Mouse (Mus musculus) intestine, embryonic 15.5 days (tissue): ENCODE measurements at regions not wholly inside any gene's neighbourhood (a gene's known extent, or its start where the extent isn't known, plus 50 kb on each side); places are given as distances from the start of the nearest gene placed in this dataset.

Experiments used
- ATAC-seq: fragments of 200-750 bp; cut with Nextera tagmentation; 2 replicates; pipeline ENCODE4 v1.8.0; 2017; ENCODE audit warnings: moderate TSS enrichment, moderate library complexity
- H3K27ac ChIP-seq: fragments of 300-500 bp; sonication (generic); 2 replicates; pipeline ENCODE4 v1.5.1; 2015; ENCODE audit warnings: mild to moderate bottlenecking, inconsistent platforms
- H3K27me3 ChIP-seq: fragments of 300-500 bp; sonication (generic); replicated peaks from 2 replicates; pipeline ENCODE4 v1.6.1; 2015; ENCODE audit warnings: inconsistent platforms
- H3K36me3 ChIP-seq: fragments of 300-500 bp; sonication (generic); 2 replicates; pipeline ENCODE4 v1.6.1; 2015; ENCODE audit warnings: inconsistent platforms
- H3K4me1 ChIP-seq: fragments of 300-500 bp; sonication (generic); replicated peaks from 2 replicates; pipeline ENCODE4 v1.6.1; 2015; ENCODE audit warnings: inconsistent platforms
- H3K4me2 ChIP-seq: fragments of 300-500 bp; sonication (generic); replicated peaks from 2 replicates; pipeline ENCODE4 v1.6.1; 2015; ENCODE audit warnings: mild to moderate bottlenecking, inconsistent platforms
- H3K4me3 ChIP-seq: fragments of 300-500 bp; sonication (generic); replicated peaks from 2 replicates; pipeline ENCODE4 v1.5.1; 2015; ENCODE audit warnings: inconsistent platforms
- H3K9ac ChIP-seq: fragments of 300-500 bp; sonication (generic); 2 replicates; pipeline ENCODE4 v1.6.1; 2015; ENCODE audit warnings: inconsistent platforms
- H3K9me3 ChIP-seq: fragments of 300-500 bp; sonication (generic); 2 replicates; pipeline ENCODE4 v1.6.1; 2016; ENCODE audit warnings: inconsistent platforms
- WGBS: fragments of 180-500 bp; shearing (Covaris S2); methylation state at CpG from one replicate; pipeline ENCODE4 v1.1.7; 2015; 5-methylcytosine and 5-hydroxymethylcytosine counted together

DNA sequence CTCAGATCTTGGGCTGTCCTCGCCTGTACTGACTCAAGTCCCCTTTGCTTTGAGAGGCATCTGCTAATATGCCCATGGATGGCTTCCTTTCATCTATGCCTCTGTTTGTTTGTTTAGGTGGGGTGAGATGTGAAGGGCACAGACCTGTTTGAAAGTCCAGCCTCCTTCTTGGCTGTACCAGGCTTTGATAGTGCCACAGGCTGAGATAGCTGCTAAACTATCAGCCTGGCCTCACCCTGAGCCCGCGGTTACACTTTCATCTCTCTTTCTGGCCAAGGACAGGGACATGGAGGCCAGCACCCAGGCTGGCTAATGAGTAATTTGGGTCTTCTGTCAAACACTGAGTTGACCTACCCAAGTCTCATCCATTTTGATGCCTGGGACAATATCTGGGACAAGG is 105.0 kb upstream of the Parp11 start:
- WGBS, result 75% methylated on average over 3 of the region's 3 CpGs
- Histone ChIP-seq H3K36me3 (no peaks in the 10 kb centered on the region), H3K27ac (no peak overlapping the region), H3K4me3 (no peak overlapping the region), H3K4me1 (peaks cover 25% of the 10 kb centered on the region), H3K4me2 (no peak overlapping the region), H3K9ac (no peak overlapping the region), H3K27me3 (no peaks in the 10 kb centered on the region), H3K9me3 (no peaks in the 10 kb centered on the region)
- peak; percentile 70 for ATAC-seq

- no peaks in the 10 kb centered on the region for H3K9me3 ChIP-seq
- ATAC-seq, result peak; percentile 41; the same call in 1 of the 2 replicates
- H3K4me1 ChIP-seq, result peaks cover 13% of the 10 kb centered on the region
- 67% methylated on average over 9 of the region's 9 CpGs for WGBS
- no peak overlapping the region for H3K9ac ChIP-seq
- H3K36me3 ChIP-seq, result no peaks in the 10 kb centered on the region
- no peak overlapping the region for H3K4me2 ChIP-seq
- H3K27me3 ChIP-seq, result no peaks in the 10 kb centered on the region
- H3K27ac ChIP-seq, result peak overlapping the region; percentile 2; the same call in 1 of the 2 replicates
- H3K4me3 ChIP-seq, result no peak overlapping the region
Measured at GRCm38 (mm10) chr6:127348770-127349409, 97.8 kb upstream of the Parp11 start.

DNA sequence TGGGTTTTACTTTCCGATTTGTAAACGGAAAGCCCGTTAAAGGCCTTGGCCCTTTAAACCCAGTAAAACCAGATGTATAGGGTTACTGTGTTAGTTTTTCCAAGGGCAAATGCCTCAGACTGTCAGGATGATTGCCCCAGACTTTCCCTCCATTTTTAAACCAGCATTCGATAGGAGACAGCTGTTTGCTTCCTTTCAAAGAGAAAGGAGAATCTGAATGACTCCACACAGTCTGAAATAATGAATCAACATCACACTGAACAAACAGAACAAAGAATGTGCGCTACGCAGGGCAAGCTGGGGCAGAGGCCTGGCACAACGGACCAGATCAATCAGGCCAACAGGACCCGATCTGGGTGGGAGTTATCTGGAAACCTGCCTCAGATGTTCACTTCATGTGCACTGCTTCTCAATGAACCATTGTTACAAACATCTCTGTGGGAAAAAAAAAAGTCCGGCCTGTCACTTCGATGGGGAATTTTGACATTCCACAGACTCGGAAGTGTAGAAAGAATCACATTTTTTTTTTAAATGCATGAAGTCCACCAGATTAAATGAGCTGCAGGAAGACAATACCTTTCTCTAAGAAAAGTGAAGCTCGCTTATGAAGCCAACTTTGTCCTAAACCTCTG is 97.0 kb upstream of the Parp11 start:
- 0 out of 2 replicates have a peak, but pooled peaks have one; percentile 19 for ATAC-seq

GRCm38 (mm10) chr6:127351691-127352090 is 94.9 kb upstream of the Parp11 start:
- no peaks in the 10 kb centered on the region for H3K27me3 ChIP-seq
- no peaks in the 10 kb centered on the region for H3K36me3 ChIP-seq
- no peak overlapping the region for H3K9ac ChIP-seq
- peaks cover 18% of the 10 kb centered on the region for H3K4me1 ChIP-seq
- H3K9me3 ChIP-seq, result no peaks in the 10 kb centered on the region
- no peak overlapping the region for H3K4me3 ChIP-seq
- no peak for ATAC-seq
- H3K4me2 ChIP-seq, result no peak overlapping the region
- H3K27ac ChIP-seq, result no peak overlapping the region
- WGBS, result 83% methylated on average over 5 of the region's 5 CpGs

More for the DNA sequence above, 97.0 kb upstream of the Parp11 start:
- Histone ChIP-seq H3K9me3 (no peaks in the 10 kb centered on the region), H3K36me3 (no peaks in the 10 kb centered on the region), H3K4me1 (peaks cover 13% of the 10 kb centered on the region), H3K4me2 (no peak overlapping the region), H3K27ac (peak overlapping the region; percentile 2; the same call in 1 of the 2 replicates), H3K27me3 (no peaks in the 10 kb centered on the region), H3K4me3 (no peak overlapping the region), H3K9ac (no peak overlapping the region)
- 17% methylated on average over 12 of the region's 12 CpGs for WGBS

DNA sequence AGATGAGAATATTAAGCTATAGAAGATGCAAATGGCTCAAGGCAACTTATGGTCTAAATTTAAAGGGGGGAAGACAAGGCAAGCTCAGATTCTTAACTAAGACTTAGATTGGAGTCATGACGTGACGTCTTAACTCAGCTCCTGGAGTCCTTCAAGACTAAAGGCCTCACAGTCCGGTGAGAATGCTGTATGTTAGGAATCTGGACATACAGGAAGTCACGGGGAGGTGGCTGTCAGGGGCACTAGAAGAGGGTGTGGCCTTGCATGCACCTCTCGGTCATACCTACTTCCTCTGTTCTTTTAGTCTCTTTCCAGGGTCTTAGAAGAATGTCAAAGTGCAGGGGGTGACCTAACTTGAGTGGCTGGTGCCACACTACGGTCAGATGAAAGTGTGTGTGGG is 91.5 kb upstream of the Parp11 start:
- H3K9me3 ChIP-seq, result no peaks in the 10 kb centered on the region
- no peak overlapping the region for H3K4me3 ChIP-seq
- no peak overlapping the region for H3K9ac ChIP-seq
- H3K27me3 ChIP-seq, result no peaks in the 10 kb centered on the region
- no peak overlapping the region for H3K4me2 ChIP-seq
- no peak overlapping the region for H3K27ac ChIP-seq
- no peaks in the 10 kb centered on the region for H3K36me3 ChIP-seq
- H3K4me1 ChIP-seq, result peaks cover 11% of the 10 kb centered on the region; the same call in 1 of the 2 replicates
- WGBS, result 55% methylated on average over 6 of the region's 6 CpGs
- ATAC-seq, result no peak

DNA sequence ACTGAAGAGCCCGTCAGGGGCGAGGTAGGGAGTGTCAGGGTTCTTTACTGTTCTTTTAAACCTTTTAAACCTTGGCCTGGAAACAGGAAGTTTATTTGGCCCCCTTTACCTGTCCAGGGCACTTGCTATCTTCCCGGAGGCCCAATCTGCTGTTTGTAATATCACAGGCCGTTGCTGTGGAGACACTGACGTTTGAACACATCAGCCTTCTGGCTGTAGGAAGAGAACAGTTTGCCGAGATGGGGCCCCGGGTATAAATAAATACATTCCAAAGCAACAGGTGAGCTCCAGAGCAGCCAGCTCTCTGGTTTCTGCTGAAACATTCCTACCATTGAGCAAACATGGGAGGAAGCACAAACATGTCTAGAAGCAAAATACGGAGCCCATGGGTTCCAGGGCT is 90.2 kb upstream of the Parp11 start:
- no peaks in the 10 kb centered on the region for H3K9me3 ChIP-seq
- WGBS, result 29% methylated on average over 8 of the region's 8 CpGs
- peak overlapping the region; percentile 13; the same call in 1 of the 2 replicates for H3K27ac ChIP-seq
- H3K4me2 ChIP-seq, result no peak overlapping the region
- 0 out of 2 replicates have a peak, but pooled peaks cover 11% of the 10 kb centered on the region for H3K4me1 ChIP-seq
- H3K36me3 ChIP-seq, result no peaks in the 10 kb centered on the region
- H3K4me3 ChIP-seq, result no peak overlapping the region
- no peak overlapping the region for H3K9ac ChIP-seq
- peak; percentile 68 for ATAC-seq
- H3K27me3 ChIP-seq, result no peaks in the 10 kb centered on the region

DNA sequence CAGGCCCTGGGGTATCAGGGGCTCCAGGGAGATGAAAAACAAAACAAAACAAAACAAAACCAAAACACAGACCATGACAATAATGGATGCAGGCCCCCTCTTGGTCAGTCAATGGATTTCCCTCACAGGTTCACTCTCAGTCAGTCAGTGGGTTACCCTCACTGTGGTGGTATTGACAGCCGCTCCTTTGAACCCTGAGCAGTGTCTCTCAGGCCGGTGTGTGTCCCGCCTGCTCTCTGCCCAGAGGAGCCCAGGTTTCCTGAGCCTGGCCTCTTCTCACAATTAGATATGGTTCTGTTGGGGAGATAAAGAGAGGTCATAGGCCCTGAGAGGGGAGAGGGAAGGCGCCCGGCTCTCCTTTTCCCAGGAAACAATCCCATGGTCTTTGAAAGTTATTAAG is 87.8 kb upstream of the Parp11 start:
- H3K4me2 ChIP-seq, result no peak overlapping the region
- WGBS, result 46% methylated on average over 5 of the region's 5 CpGs
- H3K9me3 ChIP-seq, result no peaks in the 10 kb centered on the region
- H3K36me3 ChIP-seq, result no peaks in the 10 kb centered on the region
- H3K4me3 ChIP-seq, result no peak overlapping the region
- no peaks in the 10 kb centered on the region for H3K27me3 ChIP-seq
- peaks cover 16% of the 10 kb centered on the region; the same call in 1 of the 2 replicates for H3K4me1 ChIP-seq
- no peak overlapping the region for H3K9ac ChIP-seq
- peak overlapping the region; percentile 18; the same call in 1 of the 2 replicates for H3K27ac ChIP-seq
- ATAC-seq, result peak; percentile 21; the same call in 1 of the 2 replicates

GRCm38 (mm10) chr6:127359391-127359874 is 87.2 kb upstream of the Parp11 start:
- Histone ChIP-seq H3K9ac (no peak overlapping the region), H3K4me3 (no peak overlapping the region), H3K4me1 (peaks cover 16% of the 10 kb centered on the region; the same call in 1 of the 2 replicates), H3K27me3 (no peaks in the 10 kb centered on the region), H3K36me3 (no peaks in the 10 kb centered on the region), H3K9me3 (no peaks in the 10 kb centered on the region), H3K4me2 (no peak overlapping the region), H3K27ac (0 out of 2 replicates have a peak overlapping the region, but pooled peaks have one; percentile 18)
- 33% methylated on average over 9 of the region's 9 CpGs for WGBS
- ATAC-seq, result peak; percentile 70

DNA sequence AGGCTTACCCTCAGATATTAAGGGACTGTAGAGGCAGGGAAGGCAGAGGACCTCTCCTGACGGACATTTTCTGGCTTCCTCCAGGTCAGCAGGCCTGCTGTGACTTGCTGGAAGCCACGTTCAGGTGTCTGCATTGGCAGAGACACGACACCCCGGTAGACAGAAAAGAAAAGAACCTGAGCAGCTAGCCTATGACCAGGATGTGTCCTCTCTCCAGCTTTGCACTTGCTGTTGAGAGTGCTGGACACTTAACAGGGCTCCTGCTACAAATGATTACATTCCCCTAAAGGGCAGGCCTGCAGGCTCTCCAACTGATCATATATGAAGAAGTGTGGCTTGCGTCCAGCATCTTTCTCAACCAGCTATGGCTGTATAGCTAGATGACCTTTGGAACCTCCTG is 84.5 kb upstream of the Parp11 start:
- Histone ChIP-seq H3K4me2 (no peak overlapping the region), H3K4me3 (no peak overlapping the region), H3K4me1 (peaks cover 10% of the 10 kb centered on the region), H3K27me3 (no peaks in the 10 kb centered on the region), H3K9ac (no peak overlapping the region), H3K9me3 (no peaks in the 10 kb centered on the region), H3K27ac (no peak overlapping the region), H3K36me3 (no peaks in the 10 kb centered on the region)
- ATAC-seq, result no peak
- WGBS, result 86% methylated on average over 5 of the region's 5 CpGs

DNA sequence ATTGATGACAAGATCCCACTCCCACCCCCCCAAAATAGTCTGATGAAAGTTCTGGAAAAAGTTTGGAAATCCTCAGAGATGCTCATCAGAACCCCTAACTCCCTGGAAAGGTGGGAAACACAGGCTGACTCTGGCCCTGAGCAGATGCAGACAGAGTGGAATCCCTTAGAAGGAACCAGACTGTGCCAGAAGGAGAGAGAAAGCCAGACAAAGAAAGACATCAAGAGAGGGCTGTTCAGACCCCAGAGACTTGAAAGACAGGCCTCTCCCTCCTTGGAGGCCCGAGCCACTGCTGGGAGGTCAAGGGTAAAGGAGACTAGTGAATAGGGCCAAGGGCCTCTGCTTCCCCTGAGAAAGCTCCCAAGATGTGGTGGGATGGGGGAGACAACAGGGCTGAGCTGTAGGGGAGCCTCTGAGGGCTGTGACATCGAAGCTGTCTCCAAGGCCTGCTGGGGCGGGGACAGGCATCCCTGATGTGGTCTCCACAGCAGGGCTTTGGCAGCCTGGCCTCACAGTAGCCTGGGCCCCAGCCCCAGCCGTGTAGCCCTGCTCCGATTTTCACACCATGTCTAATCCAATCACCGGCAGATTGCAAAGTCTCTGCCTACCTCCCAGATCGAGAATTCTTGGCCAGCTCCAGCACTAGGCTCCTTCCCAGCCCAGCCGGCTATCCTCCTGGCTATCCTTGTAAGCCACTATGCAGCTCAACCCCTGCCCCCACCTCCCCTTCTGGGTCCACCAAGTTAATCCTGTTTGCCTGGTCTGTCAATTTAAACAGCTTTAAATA is 83.5 kb upstream of the Parp11 start:
- no peak for ATAC-seq
- Histone ChIP-seq H3K27me3 (no peaks in the 10 kb centered on the region), H3K4me2 (no peak overlapping the region), H3K9ac (no peak overlapping the region), H3K4me3 (no peak overlapping the region), H3K27ac (no peak overlapping the region), H3K4me1 (peaks cover 10% of the 10 kb centered on the region), H3K36me3 (no peaks in the 10 kb centered on the region), H3K9me3 (no peaks in the 10 kb centered on the region)
- 32% methylated on average over 8 of the region's 8 CpGs for WGBS

GRCm38 (mm10) chr6:127363871-127364590 is 82.6 kb upstream of the Parp11 start:
- no peaks in the 10 kb centered on the region for H3K27me3 ChIP-seq
- H3K4me2 ChIP-seq, result no peak overlapping the region
- peaks cover 7% of the 10 kb centered on the region for H3K4me1 ChIP-seq

More at GRCm38 (mm10) chr6:127363871-127364590, 82.6 kb upstream of the Parp11 start:
- no peak overlapping the region for H3K27ac ChIP-seq
- no peaks in the 10 kb centered on the region for H3K36me3 ChIP-seq
- no peak overlapping the region for H3K9ac ChIP-seq
- ATAC-seq, result no peak
- H3K9me3 ChIP-seq, result no peaks in the 10 kb centered on the region
- WGBS, result 37% methylated on average over 7 of the region's 7 CpGs
- no peak overlapping the region for H3K4me3 ChIP-seq
